Mouse (Mus musculus): ENCODE results near the gene Srebf2. TPM values are rescaled to one million over a fixed set of nuclear protein-coding genes. Genes with fewer than 3 reads are reported as not detected.

Srebf2 gene
- polyA plus RNA-seq, 1 experiment = 63.9 TPM

- Histone ChIP-seq H3K27ac (ENCODE audit: insufficient read depth, low read depth, low read length) (no peak overlapping the region), H3K4me3 (ENCODE audit: insufficient read depth, low read length) (no peak overlapping the region), H3K4me1 (ENCODE audit: control insufficient read depth, insufficient read depth, low read length) (no peaks in the 10 kb centered on the region)
- TF ChIP-seq CTCF (IDR thresholded peaks at IDR 0.05; ENCODE audit: low read depth, low read length) (no peak), POLR2A (IDR thresholded peaks at IDR 0.05; ENCODE audit: borderline replicate concordance, low read depth, low read length) (no peak)
These were observed 30.8 kb downstream of the Srebf2 start for GRCm38 (mm10) chr15:82177743-82178290.

GRCm38 (mm10) chr15:82181131-82181530, 34.1 kb downstream of the Srebf2 start:
- H3K4me1 ChIP-seq (ENCODE audit: control insufficient read depth, insufficient read depth, low read length) = no peaks in the 10 kb centered on the region
- H3K27ac ChIP-seq (ENCODE audit: insufficient read depth, low read depth, low read length) = no peak overlapping the region
- no peak overlapping the region for H3K4me3 ChIP-seq (ENCODE audit: insufficient read depth, low read length)
- no peak for TF ChIP-seq CTCF (IDR thresholded peaks at IDR 0.05; ENCODE audit: low read depth, low read length)
- TF ChIP-seq POLR2A (IDR thresholded peaks at IDR 0.05; ENCODE audit: borderline replicate concordance, low read depth, low read length) = no peak

GRCm38 (mm10) chr15:82182311-82182710, 35.3 kb downstream of the Srebf2 start:
- H3K4me1 ChIP-seq (ENCODE audit: control insufficient read depth, insufficient read depth, low read length) = no peaks in the 10 kb centered on the region
- H3K27ac ChIP-seq (ENCODE audit: insufficient read depth, low read depth, low read length) = no peak overlapping the region
- TF ChIP-seq POLR2A (IDR thresholded peaks at IDR 0.05; ENCODE audit: borderline replicate concordance, low read depth, low read length) (no peak), CTCF (IDR thresholded peaks at IDR 0.05; ENCODE audit: low read depth, low read length) (peak; percentile 17; the same call in 1 of the 2 replicates)
- H3K4me3 ChIP-seq (ENCODE audit: insufficient read depth, low read length) = no peak overlapping the region

- TF ChIP-seq CTCF (IDR thresholded peaks at IDR 0.05; ENCODE audit: low read depth, low read length) = no peak
- no peak for TF ChIP-seq POLR2A (IDR thresholded peaks at IDR 0.05; ENCODE audit: borderline replicate concordance, low read depth, low read length)
- H3K4me1 ChIP-seq (ENCODE audit: control insufficient read depth, insufficient read depth, low read length) = no peaks in the 10 kb centered on the region
- no peak overlapping the region for H3K27ac ChIP-seq (ENCODE audit: insufficient read depth, low read depth, low read length)
- no peak overlapping the region for H3K4me3 ChIP-seq (ENCODE audit: insufficient read depth, low read length)
These were observed 36.6 kb downstream of the Srebf2 start for GRCm38 (mm10) chr15:82183596-82183995.

DNA sequence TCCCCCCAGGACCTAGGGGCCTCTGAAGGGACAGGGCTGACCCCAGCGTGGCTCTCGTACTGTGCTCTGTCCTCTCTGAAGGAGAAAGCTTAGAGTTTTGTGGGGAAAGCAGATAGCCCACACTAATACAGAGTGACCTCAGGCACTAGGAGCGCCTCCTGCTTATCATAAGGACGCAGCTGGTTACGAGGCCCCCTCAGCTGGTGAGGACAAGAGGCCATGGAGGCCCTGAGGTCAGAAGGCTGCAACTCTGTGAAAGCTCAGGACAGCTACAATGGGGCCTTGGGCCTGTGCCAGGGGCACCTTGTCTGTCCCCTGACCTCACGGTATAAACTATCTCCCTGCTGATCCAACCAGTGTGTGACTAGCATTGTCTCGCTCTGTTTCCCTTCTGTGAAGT, 37.2 kb downstream of the Srebf2 start:
- no peaks in the 10 kb centered on the region for H3K4me1 ChIP-seq (ENCODE audit: control insufficient read depth, insufficient read depth, low read length)
- H3K27ac ChIP-seq (ENCODE audit: insufficient read depth, low read depth, low read length) = no peak overlapping the region

DNA sequence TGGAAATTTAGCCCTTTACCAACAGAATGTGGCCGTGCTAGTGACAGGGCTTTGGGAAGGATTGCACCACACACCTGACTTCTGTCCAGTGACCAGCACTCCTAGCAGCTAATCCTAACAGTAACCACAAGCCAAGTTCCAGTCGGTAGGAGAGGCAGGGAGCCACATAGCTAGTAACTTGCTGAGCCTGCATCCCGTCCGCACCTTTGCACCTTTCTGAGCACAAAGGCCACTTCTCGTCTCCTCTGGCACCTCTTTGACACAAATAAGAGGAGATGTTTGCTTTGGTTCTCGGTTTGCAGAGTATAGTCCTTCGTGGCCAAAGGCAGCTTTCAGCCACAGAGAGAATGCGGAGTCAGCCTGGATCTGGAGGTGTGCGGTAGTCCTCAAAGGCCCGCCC, 37.7 kb downstream of the Srebf2 start:
- no peaks in the 10 kb centered on the region for H3K4me1 ChIP-seq (ENCODE audit: control insufficient read depth, insufficient read depth, low read length)
- no peak overlapping the region for H3K27ac ChIP-seq (ENCODE audit: insufficient read depth, low read depth, low read length)
- no peak overlapping the region for H3K4me3 ChIP-seq (ENCODE audit: insufficient read depth, low read length)
- TF ChIP-seq POLR2A (IDR thresholded peaks at IDR 0.05; ENCODE audit: borderline replicate concordance, low read depth, low read length) (no peak), CTCF (IDR thresholded peaks at IDR 0.05; ENCODE audit: low read depth, low read length) (no peak)

More for the DNA sequence above, 37.2 kb downstream of the Srebf2 start:
- no peak for TF ChIP-seq POLR2A (IDR thresholded peaks at IDR 0.05; ENCODE audit: borderline replicate concordance, low read depth, low read length)
- no peak for TF ChIP-seq CTCF (IDR thresholded peaks at IDR 0.05; ENCODE audit: low read depth, low read length)
- H3K4me3 ChIP-seq (ENCODE audit: insufficient read depth, low read length) = no peak overlapping the region

DNA sequence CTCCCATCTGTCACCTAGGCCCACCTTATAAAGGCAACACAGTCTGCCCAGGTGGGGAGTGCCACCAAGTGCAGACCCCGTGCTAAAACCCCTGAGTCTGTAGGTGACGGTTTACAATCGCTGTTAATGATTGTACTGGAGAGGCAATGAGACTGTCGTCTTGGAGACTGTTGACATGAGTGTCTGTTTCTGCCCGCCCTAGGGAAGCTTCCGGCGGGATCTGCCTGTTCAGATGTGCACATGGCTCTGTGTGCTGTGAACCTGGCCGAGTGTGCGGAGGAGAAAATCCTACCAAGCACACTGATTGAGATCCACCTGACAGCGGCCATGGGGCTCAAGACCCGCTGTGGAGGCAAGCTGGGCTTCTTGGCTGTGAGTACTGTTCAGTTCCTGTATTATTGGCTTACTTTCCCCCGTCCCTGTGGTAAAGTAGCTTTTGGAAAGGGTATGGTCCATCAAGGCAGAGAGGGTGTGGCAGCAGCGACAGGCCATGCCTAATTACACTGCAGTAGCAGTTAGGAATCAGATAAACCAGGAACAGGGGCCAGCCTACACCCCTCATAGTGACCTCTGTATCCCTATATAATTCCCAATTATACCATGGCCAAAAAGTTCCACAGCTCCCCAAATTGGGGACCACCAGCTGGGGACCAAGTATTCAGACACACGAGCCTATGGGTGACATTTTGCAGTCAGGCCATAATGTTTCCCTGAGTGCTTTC, 38.2 kb downstream of the Srebf2 start:
- TF ChIP-seq POLR2A (IDR thresholded peaks at IDR 0.05; ENCODE audit: borderline replicate concordance, low read depth, low read length) = no peak
- TF ChIP-seq CTCF (IDR thresholded peaks at IDR 0.05; ENCODE audit: low read depth, low read length) = no peak

GRCm38 (mm10) chr15:82186131-82186530, 39.1 kb downstream of the Srebf2 start:
- TF ChIP-seq CTCF (IDR thresholded peaks at IDR 0.05; ENCODE audit: low read depth, low read length) (no peak), POLR2A (IDR thresholded peaks at IDR 0.05; ENCODE audit: borderline replicate concordance, low read depth, low read length) (no peak)
- Histone ChIP-seq H3K27ac (ENCODE audit: insufficient read depth, low read depth, low read length) (no peak overlapping the region), H3K4me1 (ENCODE audit: control insufficient read depth, insufficient read depth, low read length) (no peaks in the 10 kb centered on the region), H3K4me3 (ENCODE audit: insufficient read depth, low read length) (no peak overlapping the region)

More for the DNA sequence above, 38.2 kb downstream of the Srebf2 start:
- Histone ChIP-seq H3K27ac (ENCODE audit: insufficient read depth, low read depth, low read length) (no peak overlapping the region), H3K4me3 (ENCODE audit: insufficient read depth, low read length) (no peak overlapping the region), H3K4me1 (ENCODE audit: control insufficient read depth, insufficient read depth, low read length) (no peaks in the 10 kb centered on the region)

DNA sequence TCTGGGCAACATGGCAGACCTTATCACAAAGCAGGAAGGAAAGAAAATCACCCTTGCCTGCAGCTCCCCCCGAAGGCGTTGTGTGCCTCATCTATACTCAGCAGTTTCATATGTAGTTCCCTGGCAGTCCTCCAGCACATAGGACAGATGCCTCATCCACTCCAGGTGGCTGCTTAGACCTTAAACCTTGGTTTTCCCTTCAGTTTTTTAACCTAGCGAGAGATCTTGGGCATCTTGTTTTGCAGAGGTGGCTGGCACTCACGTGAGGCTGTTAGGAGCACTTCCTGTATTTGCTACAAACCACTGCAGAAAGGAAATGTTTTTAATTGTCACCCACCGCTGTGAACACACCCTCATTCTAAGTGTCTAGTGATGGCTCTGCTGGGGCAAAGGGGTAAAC, 40.0 kb downstream of the Srebf2 start:
- Histone ChIP-seq H3K4me3 (ENCODE audit: insufficient read depth, low read length) (no peak overlapping the region), H3K4me1 (ENCODE audit: control insufficient read depth, insufficient read depth, low read length) (no peaks in the 10 kb centered on the region), H3K27ac (ENCODE audit: insufficient read depth, low read depth, low read length) (no peak overlapping the region)
- no peak for TF ChIP-seq POLR2A (IDR thresholded peaks at IDR 0.05; ENCODE audit: borderline replicate concordance, low read depth, low read length)
- TF ChIP-seq CTCF (IDR thresholded peaks at IDR 0.05; ENCODE audit: low read depth, low read length) = no peak

DNA sequence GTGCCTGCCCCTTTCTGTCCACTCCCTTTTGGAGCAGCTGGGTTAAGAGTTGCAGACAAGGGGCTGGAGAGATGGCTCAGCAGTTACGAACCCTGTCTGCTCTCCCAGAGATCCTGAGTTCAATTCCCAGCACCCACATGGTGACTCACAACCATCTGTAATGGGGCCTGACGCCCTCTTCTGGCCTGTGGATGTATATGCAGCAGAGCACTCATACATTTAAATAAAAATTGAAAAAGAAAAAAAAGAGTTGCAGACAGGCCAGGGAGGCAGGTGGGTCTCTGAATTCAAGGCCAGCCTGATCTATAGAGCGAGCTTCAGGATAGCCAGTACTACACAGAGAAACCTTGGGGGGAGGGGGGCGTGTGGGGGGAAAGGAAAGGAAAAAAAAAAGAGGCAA, 40.4 kb downstream of the Srebf2 start:
- Histone ChIP-seq H3K4me3 (ENCODE audit: insufficient read depth, low read length) (no peak overlapping the region), H3K27ac (ENCODE audit: insufficient read depth, low read depth, low read length) (no peak overlapping the region), H3K4me1 (ENCODE audit: control insufficient read depth, insufficient read depth, low read length) (no peaks in the 10 kb centered on the region)
- TF ChIP-seq CTCF (IDR thresholded peaks at IDR 0.05; ENCODE audit: low read depth, low read length) = no peak
- no peak for TF ChIP-seq POLR2A (IDR thresholded peaks at IDR 0.05; ENCODE audit: borderline replicate concordance, low read depth, low read length)

Measured in bone marrow macrophage, adult 2 months (primary cell).